Mouse (Mus musculus): Measurements from ENCODE around the gene Grhpr. TPM values are rescaled to one million over a fixed set of nuclear protein-coding genes. Genes with fewer than 3 reads are reported as not detected.
"Not testable (repeated sequence)": the region's sequence is repeated elsewhere in the genome, so short reads cannot be mapped to it uniquely, and the experiment has no call there.

The Grhpr gene
- polyA plus RNA-seq (2015; fragmentation: Nextera tagmentation; extraction: Ambion mirVana) = 27.0 and 29.2 TPM in 2 replicates

GRCm38 (mm10) chr4:44981280-44981973, at the start of gene Grhpr:
Gene Grhpr (plus strand): TSS chr4:44981395.
- Histone ChIP-seq H3K36me3 (no peaks in the 10 kb centered on the region), H3K9me3 (no peaks in the 10 kb centered on the region), H3K4me1 (replicated peaks) (peaks cover 19% of the 10 kb centered on the region), H3K27ac (replicated peaks) (peak within 1 kb of the TSS; percentile 20), H3K4me2 (peak within 1 kb of the TSS; percentile 71), H3K27me3 (no peaks in the 10 kb centered on the region), H3K9ac (peak within 1 kb of the TSS; percentile 49), H3K4me3 (peak within 1 kb of the TSS; percentile 48)
- peak; percentile 90 for ATAC-seq (ENCODE audit: low FRiP score, low read depth)
- WGBS = under 1% methylated on average over 40 of the region's 40 CpGs

- ATAC-seq (ENCODE audit: low FRiP score, low read depth) = no peak
- Histone ChIP-seq H3K36me3 (peaks cover 22% of the 10 kb centered on the region), H3K4me1 (replicated peaks) (no peaks in the 10 kb centered on the region), H3K4me2 (no peak overlapping the region), H3K4me3 (no peak overlapping the region), H3K9me3 (no peaks in the 10 kb centered on the region), H3K27me3 (no peaks in the 10 kb centered on the region), H3K9ac (no peak overlapping the region), H3K27ac (replicated peaks) (no peak overlapping the region)
- 85% methylated on average over 6 of the region's 6 CpGs for WGBS
Measured at GRCm38 (mm10) chr4:44931732-44932131, 49.5 kb upstream of the Grhpr start.

- Histone ChIP-seq H3K27ac (replicated peaks) (no peak overlapping the region), H3K9me3 (no peaks in the 10 kb centered on the region), H3K36me3 (peaks cover 1% of the 10 kb centered on the region; the same call in 1 of the 2 replicates), H3K4me2 (no peak overlapping the region), H3K4me1 (replicated peaks) (no peaks in the 10 kb centered on the region), H3K27me3 (no peaks in the 10 kb centered on the region), H3K4me3 (no peak overlapping the region), H3K9ac (no peak overlapping the region)
- ATAC-seq (ENCODE audit: low FRiP score, low read depth) = no peak
- 82% methylated on average over 8 of the region's 8 CpGs for WGBS
Measured at GRCm38 (mm10) chr4:44938359-44939340, 42.5 kb upstream of the Grhpr start.

GRCm38 (mm10) chr4:44939576-44940249, 41.5 kb upstream of the Grhpr start:
- Histone ChIP-seq H3K9ac (no peak overlapping the region), H3K36me3 (no peaks in the 10 kb centered on the region), H3K27ac (replicated peaks) (no peak overlapping the region), H3K4me1 (replicated peaks) (no peaks in the 10 kb centered on the region), H3K9me3 (no peaks in the 10 kb centered on the region), H3K4me3 (no peak overlapping the region), H3K27me3 (no peaks in the 10 kb centered on the region), H3K4me2 (no peak overlapping the region)
- 81% methylated on average over 14 of the region's 14 CpGs for WGBS
- no peak for ATAC-seq (ENCODE audit: low FRiP score, low read depth)

- H3K4me2 ChIP-seq = no peak overlapping the region
- H3K27ac ChIP-seq (replicated peaks) = no peak overlapping the region
- no peak overlapping the region for H3K4me3 ChIP-seq
- ATAC-seq (ENCODE audit: low FRiP score, low read depth) = no peak
- WGBS = 87% methylated on average over 9 of the region's 9 CpGs
- no peaks in the 10 kb centered on the region for H3K4me1 ChIP-seq (replicated peaks)
- H3K27me3 ChIP-seq = no peaks in the 10 kb centered on the region
- no peaks in the 10 kb centered on the region for H3K9me3 ChIP-seq
- no peak overlapping the region for H3K9ac ChIP-seq
- H3K36me3 ChIP-seq = no peaks in the 10 kb centered on the region
Measured at GRCm38 (mm10) chr4:44940286-44940685, 40.9 kb upstream of the Grhpr start.

GRCm38 (mm10) chr4:44942237-44942636, 39.0 kb upstream of the Grhpr start:
- no peak for ATAC-seq (ENCODE audit: low FRiP score, low read depth)
- Histone ChIP-seq H3K4me1 (replicated peaks) (no peaks in the 10 kb centered on the region), H3K9me3 (no peaks in the 10 kb centered on the region), H3K4me3 (no peak overlapping the region), H3K27ac (replicated peaks) (no peak overlapping the region), H3K27me3 (no peaks in the 10 kb centered on the region), H3K36me3 (no peaks in the 10 kb centered on the region), H3K9ac (no peak overlapping the region), H3K4me2 (no peak overlapping the region)
- 93% methylated on average over 1 of the region's 1 CpGs for WGBS

- Histone ChIP-seq H3K27me3 (no peaks in the 10 kb centered on the region), H3K4me2 (no peak overlapping the region), H3K9ac (no peak overlapping the region), H3K27ac (replicated peaks) (no peak overlapping the region), H3K9me3 (no peaks in the 10 kb centered on the region), H3K4me1 (replicated peaks) (no peaks in the 10 kb centered on the region), H3K36me3 (no peaks in the 10 kb centered on the region), H3K4me3 (no peak overlapping the region)
- WGBS = 77% methylated on average over 6 of the region's 6 CpGs
- ATAC-seq (ENCODE audit: low FRiP score, low read depth) = no peak
Measured at GRCm38 (mm10) chr4:44943480-44943879, 37.7 kb upstream of the Grhpr start.

- no peak overlapping the region for H3K4me2 ChIP-seq
- H3K27ac ChIP-seq (replicated peaks) = no peak overlapping the region
- no peak overlapping the region for H3K4me3 ChIP-seq
- WGBS = 82% methylated on average over 10 of the region's 10 CpGs
- H3K4me1 ChIP-seq (replicated peaks) = no peaks in the 10 kb centered on the region
- no peaks in the 10 kb centered on the region for H3K27me3 ChIP-seq
- H3K9ac ChIP-seq = no peak overlapping the region
- no peak for ATAC-seq (ENCODE audit: low FRiP score, low read depth)
- no peaks in the 10 kb centered on the region for H3K36me3 ChIP-seq
- H3K9me3 ChIP-seq = no peaks in the 10 kb centered on the region
Measured at GRCm38 (mm10) chr4:44944426-44945075, 36.6 kb upstream of the Grhpr start.

GRCm38 (mm10) chr4:44946126-44946525, 35.1 kb upstream of the Grhpr start:
- H3K4me3 ChIP-seq; H3K27ac ChIP-seq (replicated peaks); H3K4me1 ChIP-seq (replicated peaks); H3K9ac ChIP-seq; H3K27me3 ChIP-seq; H3K4me2 ChIP-seq; H3K36me3 ChIP-seq; ATAC-seq (ENCODE audit: low FRiP score, low read depth); H3K9me3 ChIP-seq: not testable (repeated sequence)
- WGBS = 95% methylated on average over 2 of the region's 2 CpGs

GRCm38 (mm10) chr4:44947464-44947863, 33.7 kb upstream of the Grhpr start:
- 93% methylated on average over 5 of the region's 5 CpGs for WGBS
- no peaks in the 10 kb centered on the region for H3K36me3 ChIP-seq
- no peak for ATAC-seq (ENCODE audit: low FRiP score, low read depth)
- no peak overlapping the region for H3K4me2 ChIP-seq
- H3K9me3 ChIP-seq = no peaks in the 10 kb centered on the region
- no peaks in the 10 kb centered on the region for H3K27me3 ChIP-seq
- no peak overlapping the region for H3K9ac ChIP-seq
- H3K4me1 ChIP-seq (replicated peaks) = no peaks in the 10 kb centered on the region
- H3K27ac ChIP-seq (replicated peaks) = no peak overlapping the region
- no peak overlapping the region for H3K4me3 ChIP-seq

GRCm38 (mm10) chr4:44948314-44948713, 32.9 kb upstream of the Grhpr start:
- H3K9me3 ChIP-seq = no peaks in the 10 kb centered on the region
- no peaks in the 10 kb centered on the region for H3K4me1 ChIP-seq (replicated peaks)
- H3K27ac ChIP-seq (replicated peaks) = no peak overlapping the region
- no peak for ATAC-seq (ENCODE audit: low FRiP score, low read depth)
- no peak overlapping the region for H3K9ac ChIP-seq
- H3K27me3 ChIP-seq = no peaks in the 10 kb centered on the region
- no peaks in the 10 kb centered on the region for H3K36me3 ChIP-seq
- 90% methylated on average over 1 of the region's 1 CpGs for WGBS
- H3K4me2 ChIP-seq = no peak overlapping the region
- no peak overlapping the region for H3K4me3 ChIP-seq
